Mouse (Mus musculus): Measurements from ENCODE around the gene Bbs12.

- TF ChIP-seq POLR2A (IDR thresholded peaks at IDR 0.05; ENCODE audit: borderline replicate concordance, control insufficient read depth, low read depth, low read length) (no peak), CTCF (IDR thresholded peaks at IDR 0.05; ENCODE audit: control insufficient read depth, insufficient read depth, low read length) (no peak)
Measured at GRCm38 (mm10) chr3:37329963-37330362, 17.6 kb downstream of the Bbs12 start.

Measured in bone marrow, adult 2 months (tissue).